Mouse (Mus musculus): ENCODE results near the gene Copz2. TPM values are rescaled to one million over a fixed set of nuclear protein-coding genes. Genes with fewer than 3 reads are reported as not detected.

Copz2 gene
- polyA plus RNA-seq, 1 experiment = not detected

DNA sequence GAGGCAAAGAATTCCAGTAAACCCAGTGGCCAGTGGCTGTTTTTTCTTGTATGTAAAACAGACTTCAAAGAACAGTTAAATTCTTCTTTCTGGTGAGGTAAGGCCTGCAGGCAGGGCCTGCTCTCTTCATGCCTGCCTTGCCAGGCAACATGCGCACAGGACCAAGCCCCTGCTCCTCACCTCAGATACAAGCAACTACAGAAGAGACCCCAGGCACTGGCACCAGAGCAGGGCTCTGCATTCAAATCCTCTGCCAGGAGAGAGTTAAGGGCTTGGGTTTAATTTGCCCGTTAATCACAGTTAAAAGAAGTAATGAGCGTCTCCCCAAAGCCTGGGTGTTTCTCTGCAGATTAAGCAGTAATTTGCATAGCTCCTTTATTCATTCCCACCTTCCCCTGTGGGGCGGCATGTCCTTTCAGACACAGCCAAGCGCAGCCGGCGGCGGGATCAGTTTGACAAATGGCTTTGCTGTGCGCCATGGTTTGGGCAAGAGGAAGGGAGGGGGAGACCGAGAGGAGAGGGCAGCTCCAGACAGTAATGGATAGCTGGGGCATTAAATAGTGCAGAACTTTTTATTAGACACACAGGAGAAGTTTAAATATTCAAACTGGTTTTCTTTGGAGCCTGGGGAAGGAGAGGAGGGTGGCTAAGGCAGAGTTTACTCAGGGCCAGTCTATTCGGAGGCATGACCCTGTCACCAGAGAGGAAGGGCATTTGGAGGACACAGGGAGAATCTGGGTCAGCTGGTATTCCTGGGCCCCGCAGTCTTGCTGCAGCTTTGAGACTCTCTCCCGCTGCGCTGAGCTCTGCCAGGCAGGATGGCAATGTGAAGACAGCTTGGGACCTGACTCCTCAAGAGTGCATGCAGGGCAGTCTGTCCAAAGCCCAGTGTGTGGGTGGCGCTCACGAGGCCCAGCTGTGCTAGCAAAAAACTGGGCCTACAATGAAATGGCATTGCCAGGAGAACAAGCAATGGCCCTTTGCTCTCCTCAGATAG lies 53.3 kb downstream of the Copz2 start:
- Histone ChIP-seq H3K4me1 (ENCODE audit: control insufficient read depth, insufficient read depth, low read length) (peaks cover 12% of the 10 kb centered on the region), H3K4me3 (ENCODE audit: insufficient read depth, low read depth, low read length) (no peak overlapping the region), H3K27ac (ENCODE audit: insufficient read depth, low read depth, low read length) (peak overlapping the region; percentile 14; the same call in 1 of the 2 replicates)
- 47% methylated on average over 16 of the region's 16 CpGs for WGBS
- TF ChIP-seq CTCF (IDR thresholded peaks at IDR 0.05; ENCODE audit: insufficient read depth, low read depth, low read length) (no peak), POLR2A (IDR thresholded peaks at IDR 0.05; ENCODE audit: insufficient read depth, low read depth, low read length) (no peak)

DNA sequence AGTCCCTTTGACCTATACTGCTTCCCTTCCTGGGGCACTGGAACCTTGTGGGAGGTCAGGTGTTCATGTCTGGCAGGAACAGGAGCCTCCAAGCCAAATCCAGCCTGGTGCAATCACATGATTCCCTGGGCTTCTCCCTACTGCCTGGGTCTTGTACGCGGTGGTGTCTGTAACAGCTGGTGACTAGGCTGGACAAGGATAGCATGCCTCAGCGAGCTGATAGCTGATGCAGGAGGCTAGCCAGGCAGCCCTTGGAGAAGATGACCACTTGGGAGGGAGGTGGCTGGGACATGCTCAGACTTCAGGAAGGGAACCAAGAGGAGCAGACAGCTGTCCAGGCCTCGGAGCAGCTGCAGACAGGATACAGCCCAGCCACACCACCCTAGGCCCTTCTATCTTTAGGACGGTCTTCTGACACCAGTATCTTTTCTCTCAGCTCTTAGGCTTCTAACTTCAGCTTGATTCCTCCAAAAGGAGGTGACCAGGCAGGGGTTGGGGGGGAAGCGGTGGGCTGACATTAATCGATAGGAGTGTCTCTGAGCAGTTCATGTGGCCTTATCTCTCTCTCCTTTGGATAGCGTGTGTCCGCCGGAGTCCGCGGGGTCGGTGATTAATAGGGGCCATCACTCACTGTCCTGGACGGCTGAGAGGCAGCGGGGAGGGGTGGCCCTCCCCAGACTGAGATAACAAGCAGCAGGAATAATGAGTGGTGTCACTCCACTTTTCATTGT lies 56.9 kb downstream of the Copz2 start:
- no peak for TF ChIP-seq CTCF (IDR thresholded peaks at IDR 0.05; ENCODE audit: insufficient read depth, low read depth, low read length)
- TF ChIP-seq POLR2A (IDR thresholded peaks at IDR 0.05; ENCODE audit: insufficient read depth, low read depth, low read length) = no peak
- WGBS = 87% methylated on average over 15 of the region's 15 CpGs
- H3K27ac ChIP-seq (ENCODE audit: insufficient read depth, low read depth, low read length) = no peak overlapping the region
- H3K4me1 ChIP-seq (ENCODE audit: control insufficient read depth, insufficient read depth, low read length) = peaks cover 12% of the 10 kb centered on the region
- H3K4me3 ChIP-seq (ENCODE audit: insufficient read depth, low read depth, low read length) = no peak overlapping the region

DNA sequence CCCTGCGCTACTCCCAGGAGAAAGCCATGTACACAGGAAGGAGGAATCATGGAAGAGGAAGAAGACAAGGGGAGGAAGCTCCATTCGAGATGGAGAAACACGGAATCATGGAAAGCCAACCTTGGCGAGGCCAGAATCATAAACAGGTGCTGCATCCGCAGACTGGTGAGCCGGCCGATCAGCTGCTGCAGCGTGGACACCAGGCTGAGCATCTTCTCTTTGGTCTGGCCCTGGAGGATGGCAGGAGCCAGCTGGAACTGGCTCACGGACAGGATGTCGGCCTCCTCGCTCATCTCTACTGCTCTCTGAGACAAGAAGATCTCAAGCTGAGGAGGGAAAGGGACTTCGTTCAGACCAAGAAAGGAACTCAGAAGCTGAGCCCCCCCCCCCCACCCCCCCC lies 58.9 kb downstream of the Copz2 start:
- TF ChIP-seq CTCF (IDR thresholded peaks at IDR 0.05; ENCODE audit: insufficient read depth, low read depth, low read length) = no peak
- no peak for TF ChIP-seq POLR2A (IDR thresholded peaks at IDR 0.05; ENCODE audit: insufficient read depth, low read depth, low read length)
- Histone ChIP-seq H3K27ac (ENCODE audit: insufficient read depth, low read depth, low read length) (no peak overlapping the region), H3K4me1 (ENCODE audit: control insufficient read depth, insufficient read depth, low read length) (0 out of 2 replicates have a peak, but pooled peaks cover 6% of the 10 kb centered on the region), H3K4me3 (ENCODE audit: insufficient read depth, low read depth, low read length) (no peak overlapping the region)
- 97% methylated on average over 12 of the region's 12 CpGs for WGBS

DNA sequence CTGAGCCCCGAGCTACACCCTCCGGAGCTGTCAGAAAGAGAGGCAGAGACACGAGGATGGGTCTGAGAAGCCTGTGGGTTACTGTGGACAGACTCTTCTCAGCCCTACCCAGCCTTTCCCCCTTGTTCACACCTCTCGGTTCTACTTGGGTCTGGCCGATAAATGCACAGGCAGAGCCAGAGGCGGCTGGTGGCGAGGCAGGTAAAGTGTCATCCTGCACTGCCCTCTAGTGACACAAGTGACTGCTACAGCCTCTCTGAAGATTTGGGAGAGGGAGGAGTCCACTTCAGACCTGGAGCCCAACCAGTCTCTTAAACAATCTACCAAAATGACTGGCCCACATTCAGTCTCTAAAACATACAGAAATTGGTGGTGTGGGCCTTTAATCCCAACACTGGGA lies 60.3 kb downstream of the Copz2 start:
- H3K27ac ChIP-seq (ENCODE audit: insufficient read depth, low read depth, low read length) = no peak overlapping the region
- TF ChIP-seq CTCF (IDR thresholded peaks at IDR 0.05; ENCODE audit: insufficient read depth, low read depth, low read length) (peak; percentile 79), POLR2A (IDR thresholded peaks at IDR 0.05; ENCODE audit: insufficient read depth, low read depth, low read length) (no peak)
- WGBS = 25% methylated on average over 7 of the region's 7 CpGs
- 0 out of 2 replicates have a peak, but pooled peaks cover 6% of the 10 kb centered on the region for H3K4me1 ChIP-seq (ENCODE audit: control insufficient read depth, insufficient read depth, low read length)
- no peak overlapping the region for H3K4me3 ChIP-seq (ENCODE audit: insufficient read depth, low read depth, low read length)

Other genes with a start within 250 kb of the Copz2 start
- not detected in 2 replicates for gene Snx11, start 72.3 kb upstream of the Copz2 start, polyA plus RNA-seq (2012; ENCODE audit: insufficient read depth, insufficient read length, low replicate concordance, missing spikeins)
- not detected in 2 replicates for gene Cbx1, start 60.7 kb upstream of the Copz2 start, polyA plus RNA-seq (2012; ENCODE audit: insufficient read depth, insufficient read length, low replicate concordance, missing spikeins)
- gene Nfe2l1, start 19.9 kb upstream of the Copz2 start, polyA plus RNA-seq (2012; ENCODE audit: insufficient read depth, insufficient read length, low replicate concordance, missing spikeins) = 349 TPM in 1 of 2 replicates, not detected in the other
- gene Cdk5rap3, start 66.6 kb downstream of the Copz2 start, polyA plus RNA-seq (2012; ENCODE audit: insufficient read depth, insufficient read length, low replicate concordance, missing spikeins) = not detected in 2 replicates
- not detected in 2 replicates for gene Prr15l, start 78.2 kb downstream of the Copz2 start, polyA plus RNA-seq (2012; ENCODE audit: insufficient read depth, insufficient read length, low replicate concordance, missing spikeins)
- not detected in 2 replicates for gene Pnpo, start 94.1 kb downstream of the Copz2 start, polyA plus RNA-seq (2012; ENCODE audit: insufficient read depth, insufficient read length, low replicate concordance, missing spikeins)
- not detected in 2 replicates for gene Sp2, start 133.1 kb downstream of the Copz2 start, polyA plus RNA-seq (2012; ENCODE audit: insufficient read depth, insufficient read length, low replicate concordance, missing spikeins)
- not detected in 2 replicates for gene Sp6, start 163.5 kb downstream of the Copz2 start, polyA plus RNA-seq (2012; ENCODE audit: insufficient read depth, insufficient read length, low replicate concordance, missing spikeins)
- not detected in 2 replicates for gene Scrn2, start 180.1 kb downstream of the Copz2 start, polyA plus RNA-seq (2012; ENCODE audit: insufficient read depth, insufficient read length, low replicate concordance, missing spikeins)
- gene Lrrc46, start 191.5 kb downstream of the Copz2 start, polyA plus RNA-seq (2012; ENCODE audit: insufficient read depth, insufficient read length, low replicate concordance, missing spikeins) = not detected in 2 replicates
- gene Mrpl10, start 191.7 kb downstream of the Copz2 start, polyA plus RNA-seq (2012; ENCODE audit: insufficient read depth, insufficient read length, low replicate concordance, missing spikeins) = not detected in 2 replicates
- not detected in 2 replicates for gene Osbpl7, start 200.8 kb downstream of the Copz2 start, polyA plus RNA-seq (2012; ENCODE audit: insufficient read depth, insufficient read length, low replicate concordance, missing spikeins)

Measured in olfactory bulb, adult 2 months (tissue).